In genomic region chr16:50147900-50148299, GRCm38 (mm10) we compare ENCODE assay signal across 12 mouse cellular contexts.
DNase-seq lines count a peak whose midpoint lies in the region; ATAC-seq lines count a peak whose summit lies in the region.
"Had no signal": no experiment of that assay in that cellular context is flagged by ENCODE, and none has a peak within 500 bp of the region (broad histone marks: within the 10 kb centered on the region; RNA-seq: fewer than 3 reads in every experiment).

No protein-coding gene starts in this region.

- DNase-seq in midbrain, embryonic 11.5 days (ENCODE audit: low spot score, missing footprints), result peak; percentile 8
- peak; percentile 38 to 66 for DNase-seq in cerebellum, postnatal 25 days
- DNase-seq in thymus, postnatal 36 days, result no peak
- DNase-seq in kidney, postnatal 14 days, result no peak
- DNase-seq: kidney, adult 11 months had no signal

- 0 out of 2 replicates have a peak, but pooled peaks cover 4% of the 10 kb centered on the region for H3K4me1 ChIP-seq in forebrain, embryonic 15.5 days
- H3K4me1 ChIP-seq in forebrain, embryonic 12.5 days, result no peaks in the 10 kb centered on the region
- H3K4me1 ChIP-seq in midbrain, embryonic 11.5 days (ENCODE audit: control insufficient read depth, insufficient read depth, low read length), result no peaks in the 10 kb centered on the region
- no peaks in the 10 kb centered on the region for H3K4me1 ChIP-seq in midbrain, embryonic 15.5 days
- no peaks in the 10 kb centered on the region for H3K4me1 ChIP-seq in neural tube, embryonic 15.5 days
- H3K4me1 ChIP-seq: embryonic facial prominence, embryonic 13.5 days; heart, embryonic 13.5 days had no signal

- H3K27ac ChIP-seq in forebrain, embryonic 15.5 days (replicated peaks), result peak overlapping the region; percentile 45
- H3K27ac ChIP-seq in forebrain, embryonic 12.5 days, result no peak overlapping the region
- H3K27ac ChIP-seq in midbrain, embryonic 11.5 days (ENCODE audit: low read depth, low read length), result no peak overlapping the region
- H3K27ac ChIP-seq in midbrain, embryonic 15.5 days, result no peak overlapping the region
- no peak overlapping the region; the same call in 1 of the 2 replicates for H3K27ac ChIP-seq in neural tube, embryonic 15.5 days (replicated peaks)
- H3K27ac ChIP-seq: embryonic facial prominence, embryonic 13.5 days; heart, embryonic 13.5 days; liver, embryonic 14.5 days had no signal

- H3K27me3 ChIP-seq in forebrain, embryonic 15.5 days, result no peaks in the 10 kb centered on the region
- H3K27me3 ChIP-seq in forebrain, embryonic 12.5 days, result no peaks in the 10 kb centered on the region
- H3K27me3 ChIP-seq in midbrain, embryonic 11.5 days (ENCODE audit: control insufficient read depth, insufficient read depth, low read length), result no peaks in the 10 kb centered on the region
- H3K27me3 ChIP-seq in midbrain, embryonic 15.5 days (replicated peaks), result no peaks in the 10 kb centered on the region
- no peaks in the 10 kb centered on the region for H3K27me3 ChIP-seq in neural tube, embryonic 15.5 days (replicated peaks)
- H3K27me3 ChIP-seq: embryonic facial prominence, embryonic 13.5 days; heart, embryonic 13.5 days had no signal

- WGBS in forebrain, embryonic 15.5 days, result 40% methylated on average over 2 of the region's 2 CpGs
- WGBS in forebrain, embryonic 12.5 days, result 71% methylated on average over 2 of the region's 2 CpGs
- WGBS in midbrain, embryonic 11.5 days, result 78% methylated on average over 2 of the region's 2 CpGs
- WGBS in midbrain, embryonic 15.5 days, result 61% methylated on average over 2 of the region's 2 CpGs
- WGBS in neural tube, embryonic 15.5 days, result 29% methylated on average over 2 of the region's 2 CpGs

- no peak overlapping the region for H3K4me2 ChIP-seq in forebrain, embryonic 15.5 days (replicated peaks)
- H3K4me2 ChIP-seq in forebrain, embryonic 12.5 days, result no peak overlapping the region
- H3K4me2 ChIP-seq in midbrain, embryonic 11.5 days, result no peak overlapping the region
- no peak overlapping the region for H3K4me2 ChIP-seq in midbrain, embryonic 15.5 days
- no peak overlapping the region for H3K4me2 ChIP-seq in neural tube, embryonic 15.5 days
- H3K4me2 ChIP-seq: embryonic facial prominence, embryonic 13.5 days; heart, embryonic 13.5 days had no signal

- peak; percentile 85 for ATAC-seq in forebrain, embryonic 15.5 days (replicated peaks)
- ATAC-seq in forebrain, embryonic 12.5 days (ENCODE audit: low FRiP score), result no peak
- ATAC-seq in midbrain, embryonic 11.5 days (ENCODE audit: low FRiP score), result no peak
- no peak for ATAC-seq in midbrain, embryonic 15.5 days (replicated peaks)
- peak; percentile 72 for ATAC-seq in neural tube, embryonic 15.5 days (ENCODE audit: low FRiP score)

- no peak overlapping the region for H3K4me3 ChIP-seq in forebrain, embryonic 15.5 days
- H3K4me3 ChIP-seq in forebrain, embryonic 12.5 days (replicated peaks), result no peak overlapping the region
- H3K4me3 ChIP-seq in midbrain, embryonic 11.5 days (ENCODE audit: low read depth, low read length), result no peak overlapping the region
- H3K4me3 ChIP-seq in midbrain, embryonic 15.5 days, result no peak overlapping the region
- H3K4me3 ChIP-seq in neural tube, embryonic 15.5 days (replicated peaks), result no peak overlapping the region
- H3K4me3 ChIP-seq: embryonic facial prominence, embryonic 13.5 days; heart, embryonic 13.5 days had no signal

- H3K9me3 ChIP-seq in forebrain, embryonic 15.5 days, result no peaks in the 10 kb centered on the region
- H3K9me3 ChIP-seq in forebrain, embryonic 12.5 days, result no peaks in the 10 kb centered on the region
- H3K9me3 ChIP-seq in midbrain, embryonic 11.5 days (ENCODE audit: control insufficient read depth, low read length), result peaks cover 2% of the 10 kb centered on the region; the same call in 1 of the 2 replicates
- no peaks in the 10 kb centered on the region for H3K9me3 ChIP-seq in midbrain, embryonic 15.5 days
- H3K9me3 ChIP-seq in neural tube, embryonic 15.5 days (replicated peaks), result no peaks in the 10 kb centered on the region
- H3K9me3 ChIP-seq: heart, embryonic 13.5 days had no signal

- H3K9ac ChIP-seq in forebrain, embryonic 15.5 days (replicated peaks), result no peak overlapping the region
- H3K9ac ChIP-seq in forebrain, embryonic 12.5 days, result no peak overlapping the region
- no peak overlapping the region for H3K9ac ChIP-seq in midbrain, embryonic 11.5 days (ENCODE audit: low read length)
- H3K9ac ChIP-seq in midbrain, embryonic 15.5 days, result no peak overlapping the region
- H3K9ac ChIP-seq in neural tube, embryonic 15.5 days (replicated peaks), result no peak overlapping the region
- H3K9ac ChIP-seq: embryonic facial prominence, embryonic 13.5 days; heart, embryonic 13.5 days; liver, embryonic 14.5 days had no signal

- no peaks in the 10 kb centered on the region for H3K36me3 ChIP-seq in forebrain, embryonic 15.5 days
- H3K36me3 ChIP-seq in forebrain, embryonic 12.5 days (replicated peaks), result no peaks in the 10 kb centered on the region
- no peaks in the 10 kb centered on the region for H3K36me3 ChIP-seq in midbrain, embryonic 11.5 days (ENCODE audit: control insufficient read depth, insufficient read depth, low read length)
- no peaks in the 10 kb centered on the region for H3K36me3 ChIP-seq in midbrain, embryonic 15.5 days (replicated peaks)
- no peaks in the 10 kb centered on the region for H3K36me3 ChIP-seq in neural tube, embryonic 15.5 days
- H3K36me3 ChIP-seq: embryonic facial prominence, embryonic 13.5 days; heart, embryonic 13.5 days had no signal

Comparison
In these comparisons a context has a peak if more than half of its experiments do, and no peak if none do; other contexts are left out.
1. ATAC-seq: peak in forebrain, embryonic 15.5 days (single experiment) and neural tube, embryonic 15.5 days (single experiment); none in forebrain, embryonic 12.5 days (single experiment), midbrain, embryonic 11.5 days (single experiment) and midbrain, embryonic 15.5 days (single experiment).
2. DNase-seq: peak in midbrain, embryonic 11.5 days (single experiment) and cerebellum, postnatal 25 days (2 of 2); none in thymus, postnatal 36 days (0 of 2) and kidney, postnatal 14 days (single experiment).